Mouse (Mus musculus) liver, adult 2 months (tissue): ENCODE data around the gene Baz2b.

Source experiments
- CTCF ChIP-seq: fragments of 200-500 bp; IDR thresholded peaks from 2 replicates; pipeline ENCODE4 v1.5.1; 2011; ENCODE audit warnings: low read depth, low read length, control low read depth
- POLR2A ChIP-seq: fragments of 200-500 bp; IDR thresholded peaks from 2 replicates; pipeline ENCODE4 v1.6.1; 2011; ENCODE audit warnings: low read length, control low read depth; ENCODE audit not compliant: insufficient read depth; ENCODE audit errors: extremely low read depth

DNA sequence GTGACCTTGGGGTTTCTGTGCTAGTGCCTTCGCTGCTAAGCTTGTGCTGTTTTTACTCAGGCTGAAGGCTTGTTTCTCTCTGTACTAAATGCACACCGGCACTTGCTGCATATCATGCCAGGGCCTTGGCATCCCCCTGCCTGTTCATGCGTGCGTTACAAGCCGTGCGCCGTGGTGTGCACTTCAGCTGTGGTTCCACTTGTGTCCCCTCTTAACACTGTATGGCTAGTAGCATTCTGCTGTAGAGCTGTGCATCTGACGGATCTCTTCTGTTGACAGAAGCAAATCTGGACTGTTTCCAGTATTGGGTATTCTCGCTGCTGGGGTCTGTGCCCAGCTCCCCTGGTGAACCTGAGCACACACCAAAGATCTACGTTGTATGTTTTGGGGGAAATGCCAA lies 356.1 kb downstream of the Baz2b start:
- TF ChIP-seq CTCF (no peak), POLR2A (no peak)
